Mouse (Mus musculus) hematopoietic multipotent progenitor cell, adult 10-12 weeks (in vitro differentiated cells): ENCODE measurements around the gene Mettl6. TPM values are rescaled to one million over a fixed set of nuclear protein-coding genes. Genes with fewer than 3 reads are reported as not detected.

Experiments
- polyA plus RNA-seq: library from polyadenylated mRNA; stranded (reverse); fragments of >175 nt; gene quantifications from 2 replicates; pipeline ENCODE4 v1.2.3, GENCODE M21; 2012; ENCODE audit warnings: low replicate concordance

The Mettl6 gene
- polyA plus RNA-seq, result 2.1 and 2.4 TPM in 2 replicates

DNA sequence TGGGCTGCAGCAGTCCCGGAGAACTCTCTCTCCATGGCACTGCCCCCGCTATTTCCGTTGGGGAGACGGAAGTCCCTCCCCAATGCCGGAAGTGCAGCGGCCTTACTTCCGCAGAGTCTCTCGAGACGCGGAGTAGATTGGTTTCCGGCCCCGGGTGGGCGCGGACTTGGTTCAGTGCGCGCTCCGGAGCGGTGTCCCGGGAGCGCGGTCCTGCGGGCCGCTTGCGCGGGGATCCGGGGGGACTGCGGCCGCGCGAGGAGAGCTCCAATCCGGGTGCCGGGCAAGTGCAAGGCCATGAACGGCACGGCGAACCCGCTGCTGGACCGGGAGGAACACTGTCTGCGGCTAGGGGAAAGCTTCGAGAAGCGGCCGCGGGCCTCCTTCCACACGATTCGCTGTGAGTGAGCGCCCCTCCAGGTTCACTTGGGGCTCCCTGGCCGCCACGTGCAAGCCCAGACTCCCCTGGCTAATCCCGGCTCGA is at the start of gene Mettl6:
TSS of gene Mettl6 (minus strand) at position 66 of the 481 bp plus-strand sequence.

DNA sequence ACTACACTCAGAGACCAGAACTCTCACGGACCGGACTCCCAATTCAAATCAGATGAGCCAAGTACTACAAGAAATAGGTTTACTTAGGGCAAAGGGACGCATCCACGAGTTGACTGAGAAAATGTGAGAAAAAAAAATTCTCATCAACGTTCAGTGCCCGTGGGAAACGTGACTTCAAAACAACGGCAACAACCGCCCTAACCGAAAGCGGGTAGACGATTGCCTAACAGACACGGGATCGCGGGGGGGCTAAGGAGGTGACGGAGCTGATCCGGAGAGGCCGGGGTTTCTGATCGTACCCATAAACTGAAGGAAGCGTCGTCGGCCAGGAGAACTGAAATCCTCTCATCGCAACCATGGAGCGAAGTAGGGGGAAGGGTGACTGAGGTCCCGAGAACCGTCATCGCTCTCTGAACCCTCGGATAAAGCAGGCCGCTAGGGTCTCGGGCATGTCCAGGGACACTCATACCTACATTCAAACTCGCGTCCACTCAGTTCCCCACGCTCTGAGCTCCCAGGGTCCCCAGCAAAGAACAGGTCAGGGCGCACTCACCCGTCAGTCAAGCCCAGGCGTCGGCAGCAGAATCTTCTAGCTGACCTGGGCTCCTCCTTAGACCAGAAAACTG is 378 bp downstream of the Mettl6 start, which contains the start of gene Eaf1:
TSS of gene Eaf1 (plus strand) at position 51 of the 626 bp plus-strand sequence.

DNA sequence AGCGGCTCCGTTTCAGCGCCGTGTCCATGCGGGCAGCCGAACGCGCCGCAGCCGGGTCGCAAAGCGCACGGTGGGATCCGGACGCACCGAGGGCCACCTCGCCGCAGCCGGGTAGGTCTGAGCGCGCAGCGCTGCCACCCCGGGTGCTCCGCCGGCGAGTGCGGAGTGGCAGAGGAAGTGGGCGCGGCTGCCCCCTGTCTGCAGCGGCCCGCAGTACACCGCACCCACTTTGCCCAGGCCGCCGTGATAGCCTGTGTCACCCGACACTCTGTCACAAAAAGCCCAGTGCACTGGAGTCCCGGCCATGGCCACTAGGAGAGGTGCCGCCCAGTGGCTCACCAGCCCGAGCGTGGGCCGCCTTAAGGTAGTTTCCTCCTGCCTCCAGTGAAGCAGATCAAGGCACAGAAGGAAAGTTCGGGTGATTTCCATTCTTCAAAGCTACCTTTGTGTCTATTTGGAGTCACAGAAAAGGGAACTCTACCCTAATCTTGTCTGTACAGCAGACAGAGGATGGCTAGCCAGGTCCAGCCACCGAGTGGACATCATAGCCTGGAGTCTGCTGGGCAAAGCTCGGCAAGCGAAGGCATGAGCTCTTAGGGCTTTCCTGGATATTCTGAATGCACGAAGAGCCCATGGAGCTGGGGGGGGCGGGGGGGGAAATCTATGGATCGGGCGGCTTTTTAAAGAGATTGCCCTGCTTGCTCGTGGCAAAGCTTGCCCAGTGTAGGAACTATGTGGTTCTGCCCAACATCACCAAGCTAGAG is 58.7 kb downstream of the Mettl6 start, which contains the start of gene Sh3bp5:
TSS of gene Sh3bp5 (minus strand) at position 149 of the 764 bp plus-strand sequence.

Other genes with a start within 250 kb of the Mettl6 start
- gene Phf7, start 243.7 kb downstream of the Mettl6 start, polyA plus RNA-seq, result 5.3 and 6.3 TPM in 2 replicates
- gene Bap1, start 243.6 kb downstream of the Mettl6 start, polyA plus RNA-seq, result 42.4 and 44.6 TPM in 2 replicates
- gene Dnah1, start 171.1 kb downstream of the Mettl6 start, polyA plus RNA-seq, result 0.04 and 0.12 TPM in 2 replicates
- 7.9 and 10.4 TPM in 2 replicates for gene Capn7, start 158.4 kb downstream of the Mettl6 start, polyA plus RNA-seq
- 114 and 163 TPM in 2 replicates for gene Sh3bp5, start 59.0 kb downstream of the Mettl6 start, polyA plus RNA-seq
- gene Eaf1, start 641 bp downstream of the Mettl6 start, polyA plus RNA-seq, result 111 and 216 TPM in 2 replicates
- gene Colq, start 96.3 kb upstream of the Mettl6 start, polyA plus RNA-seq, result 0.71 and 2.7 TPM in 2 replicates
- gene Gm49387, start 145.8 kb upstream of the Mettl6 start, polyA plus RNA-seq, result not detected in 2 replicates
- 5.1 and 10.1 TPM in 2 replicates for gene Btd, start 146.0 kb upstream of the Mettl6 start, polyA plus RNA-seq
- 0.89 and 1.8 TPM in 2 replicates for gene Hacl1, start 146.2 kb upstream of the Mettl6 start, polyA plus RNA-seq